Mouse (Mus musculus) heart, embryonic 12.5 days (tissue): ENCODE measurements around the gene Fam72a. TPM values are rescaled to one million over a fixed set of nuclear protein-coding genes. Genes with fewer than 3 reads are reported as not detected.
A peak's percentile ranks its signal among the peaks of the same experiment; 100 is the strongest.

Source experiments
- ATAC-seq: fragments of 200-750 bp; cut with Nextera tagmentation; 2 replicates; pipeline ENCODE4 v1.8.0; 2017; ENCODE audit warnings: moderate TSS enrichment, moderate library complexity; ENCODE audit not compliant: insufficient number of reproducible peaks, low FRiP score
- H3K27ac ChIP-seq: fragments of 300-500 bp; sonication (generic); 2 replicates; pipeline ENCODE4 v1.5.1; 2016; ENCODE audit warnings: mild to moderate bottlenecking, moderate library complexity; ENCODE audit not compliant: poor library complexity, severe bottlenecking
- H3K27me3 ChIP-seq: fragments of 300-500 bp; sonication (generic); replicated peaks from 2 replicates; pipeline ENCODE4 v1.6.1; 2016; ENCODE audit warnings: mild to moderate bottlenecking, moderate library complexity
- H3K36me3 ChIP-seq: fragments of 300-500 bp; sonication (generic); 2 replicates; pipeline ENCODE4 v1.6.1; 2016; ENCODE audit warnings: mild to moderate bottlenecking, moderate library complexity
- H3K4me1 ChIP-seq: fragments of 300-500 bp; sonication (generic); replicated peaks from 2 replicates; pipeline ENCODE4 v1.6.1; 2016; ENCODE audit warnings: mild to moderate bottlenecking
- H3K4me2 ChIP-seq: fragments of 300-500 bp; sonication (generic); 2 replicates; pipeline ENCODE4 v1.6.1; 2016; ENCODE audit warnings: mild to moderate bottlenecking, moderate library complexity
- H3K4me3 ChIP-seq: fragments of 300-500 bp; sonication (generic); 2 replicates; pipeline ENCODE4 v1.5.1; 2016; ENCODE audit warnings: mild to moderate bottlenecking
- H3K9ac ChIP-seq: fragments of 300-500 bp; sonication (generic); 2 replicates; pipeline ENCODE4 v1.6.1; 2016; ENCODE audit warnings: mild to moderate bottlenecking, moderate library complexity
- H3K9me3 ChIP-seq: fragments of 300-500 bp; sonication (generic); replicated peaks from 2 replicates; pipeline ENCODE4 v1.6.1; 2016; ENCODE audit warnings: mild to moderate bottlenecking, moderate library complexity
- WGBS: fragments of 180-500 bp; shearing (Covaris S2); methylation state at CpG from one replicate; pipeline ENCODE4 v1.1.7; 2016; 5-methylcytosine and 5-hydroxymethylcytosine counted together
- polyA plus RNA-seq: library from polyadenylated mRNA; unstranded; fragments of >200 nt; fragmentation: Nextera tagmentation; extraction: Ambion mirVana; gene quantifications from 2 replicates; pipeline ENCODE4 v1.2.1, GENCODE M21; 2016

Gene Fam72a
- polyA plus RNA-seq, 1 experiment from 2014 or later: 3.4 TPM

GRCm38 (mm10) chr1:131528081-131528507, 391 bp downstream of the Fam72a start:
- Histone ChIP-seq H3K27ac (peak overlapping the region; percentile 89), H3K4me1 (peaks cover 31% of the 10 kb centered on the region), H3K36me3 (no peaks in the 10 kb centered on the region), H3K27me3 (no peaks in the 10 kb centered on the region), H3K9ac (peak overlapping the region; percentile 76), H3K4me2 (peak overlapping the region; percentile 85), H3K9me3 (no peaks in the 10 kb centered on the region), H3K4me3 (peak overlapping the region; percentile 76)
- no peak for ATAC-seq
- WGBS: under 1% methylated on average over 34 of the region's 34 CpGs

GRCm38 (mm10) chr1:131528561-131529166, 961 bp downstream of the Fam72a start:
- H3K27me3 ChIP-seq: no peaks in the 10 kb centered on the region
- peak overlapping the region; percentile 76 for H3K4me3 ChIP-seq
- ATAC-seq: no peak
- peak overlapping the region; percentile 85 for H3K4me2 ChIP-seq
- peak overlapping the region; percentile 89 for H3K27ac ChIP-seq
- peaks cover 26% of the 10 kb centered on the region for H3K4me1 ChIP-seq
- H3K36me3 ChIP-seq: no peaks in the 10 kb centered on the region
- H3K9ac ChIP-seq: peak overlapping the region; percentile 76
- WGBS: 2% methylated on average over 9 of the region's 9 CpGs
- H3K9me3 ChIP-seq: no peaks in the 10 kb centered on the region

DNA sequence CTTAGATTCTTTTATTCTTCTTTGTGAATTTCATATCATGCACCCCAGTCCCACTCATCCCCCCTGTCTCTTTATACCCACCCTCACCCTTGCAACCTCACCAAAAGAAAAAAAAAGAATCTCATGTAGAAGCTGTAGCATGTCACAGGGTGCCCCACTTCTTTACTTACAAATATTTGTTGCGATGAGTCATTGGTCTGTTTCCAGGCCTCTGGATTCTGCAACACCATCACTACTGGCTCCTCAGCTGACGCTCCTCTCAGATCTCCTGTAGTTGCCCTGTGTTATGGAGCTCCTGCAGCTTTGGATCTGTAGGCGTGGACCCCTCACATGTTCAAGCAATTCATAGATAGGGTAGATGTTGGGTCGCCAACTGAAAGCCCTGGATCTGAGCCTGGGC, 12.1 kb downstream of the Fam72a start:
- Histone ChIP-seq H3K27me3 (no peaks in the 10 kb centered on the region), H3K36me3 (peaks cover 13% of the 10 kb centered on the region; the same call in 1 of the 2 replicates), H3K9me3 (no peaks in the 10 kb centered on the region), H3K9ac (no peak overlapping the region), H3K4me2 (no peak overlapping the region), H3K4me1 (peaks cover 7% of the 10 kb centered on the region; the same call in 1 of the 2 replicates), H3K27ac (no peak overlapping the region), H3K4me3 (no peak overlapping the region)
- WGBS: 81% methylated on average over 4 of the region's 4 CpGs
- no peak for ATAC-seq

GRCm38 (mm10) chr1:131540795-131541194, 13.1 kb downstream of the Fam72a start:
- Histone ChIP-seq H3K27me3 (no peaks in the 10 kb centered on the region), H3K4me3 (no peak overlapping the region), H3K4me1 (peaks cover 7% of the 10 kb centered on the region; the same call in 1 of the 2 replicates), H3K27ac (no peak overlapping the region), H3K36me3 (0 out of 2 replicates have a peak, but pooled peaks cover 6% of the 10 kb centered on the region), H3K4me2 (no peak overlapping the region), H3K9me3 (no peaks in the 10 kb centered on the region), H3K9ac (no peak overlapping the region)
- ATAC-seq: no peak
- WGBS: 74% methylated on average over 5 of the region's 5 CpGs

DNA sequence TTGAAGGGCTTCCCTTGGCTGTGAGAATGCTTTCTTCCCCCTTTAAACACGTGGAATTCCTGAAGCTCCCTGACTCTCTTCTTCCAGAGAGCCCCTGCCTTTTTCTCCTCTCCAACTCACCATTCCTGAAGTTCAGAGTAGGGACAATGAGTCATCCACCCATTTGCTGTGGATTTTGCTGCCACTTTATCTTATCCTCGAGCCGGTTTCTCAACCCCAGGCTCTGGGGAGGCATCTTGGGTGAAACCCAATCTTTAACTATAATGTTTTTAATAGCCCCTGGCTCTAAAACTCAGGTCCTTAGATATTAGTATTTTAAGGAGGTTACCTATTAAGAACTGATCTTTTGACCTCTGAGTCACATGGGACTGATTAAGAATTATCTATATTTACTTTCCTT, 13.7 kb downstream of the Fam72a start:
- peaks cover 7% of the 10 kb centered on the region; the same call in 1 of the 2 replicates for H3K4me1 ChIP-seq
- 15% methylated on average over 3 of the region's 3 CpGs for WGBS
- no peaks in the 10 kb centered on the region for H3K9me3 ChIP-seq
- H3K27ac ChIP-seq: 0 out of 2 replicates have a peak overlapping the region, but pooled peaks have one; percentile 18
- 0 out of 2 replicates have a peak, but pooled peaks cover 6% of the 10 kb centered on the region for H3K36me3 ChIP-seq
- H3K9ac ChIP-seq: no peak overlapping the region
- no peak overlapping the region for H3K4me2 ChIP-seq
- H3K27me3 ChIP-seq: no peaks in the 10 kb centered on the region
- no peak overlapping the region for H3K4me3 ChIP-seq
- no peak for ATAC-seq

GRCm38 (mm10) chr1:131541903-131542302, 14.2 kb downstream of the Fam72a start:
- 75% methylated on average over 5 of the region's 5 CpGs for whole genome bisulfite sequencing
- no peaks in the 10 kb centered on the region for H3K27me3 ChIP-seq

DNA sequence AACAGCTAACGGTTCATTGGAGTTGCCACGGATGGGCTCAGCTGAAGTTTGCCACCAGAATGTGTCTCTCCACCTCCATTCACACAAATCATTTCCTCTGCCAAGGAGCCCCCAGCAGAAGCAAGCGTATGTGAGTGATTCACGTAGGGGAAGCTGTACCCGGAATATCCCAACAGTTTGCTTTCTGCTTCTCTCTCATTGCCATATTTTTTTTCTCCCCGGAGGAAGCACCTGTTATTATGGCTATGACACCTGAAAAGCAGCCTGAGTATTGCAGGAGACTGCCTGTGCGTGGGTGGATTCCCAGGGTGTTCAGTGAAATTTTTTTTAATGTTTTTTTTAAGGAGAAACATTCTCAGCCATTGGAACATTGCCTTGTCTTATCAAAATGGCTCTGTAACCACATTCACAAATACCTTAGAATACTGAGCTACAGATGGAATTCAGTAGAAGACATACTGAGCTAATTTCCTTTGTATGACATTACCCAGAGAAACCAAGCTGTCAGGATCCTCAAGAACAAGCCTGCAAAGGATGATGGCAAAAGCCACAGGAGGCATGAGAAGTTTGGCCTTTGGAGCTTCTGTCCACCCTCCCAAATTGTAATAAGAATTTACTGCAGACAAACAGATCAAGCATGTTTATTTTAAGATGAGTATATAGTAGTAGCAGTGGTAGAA, 16.3 kb downstream of the Fam72a start:
- WGBS: 74% methylated on average over 7 of the region's 7 CpGs
- ATAC-seq: no peak

More at GRCm38 (mm10) chr1:131541903-131542302, 14.2 kb downstream of the Fam72a start:
- Histone ChIP-seq H3K9me3 (no peaks in the 10 kb centered on the region), H3K9ac (no peak overlapping the region), H3K4me3 (no peak overlapping the region), H3K4me2 (no peak overlapping the region), H3K4me1 (peaks cover 7% of the 10 kb centered on the region; the same call in 1 of the 2 replicates), H3K36me3 (0 out of 2 replicates have a peak, but pooled peaks cover 6% of the 10 kb centered on the region), H3K27ac (no peak overlapping the region)
- ATAC-seq: no peak

GRCm38 (mm10) chr1:131546798-131547690, 19.3 kb downstream of the Fam72a start:
- H3K9me3 ChIP-seq: no peaks in the 10 kb centered on the region
- no peak for ATAC-seq
- no peaks in the 10 kb centered on the region for H3K36me3 ChIP-seq
- H3K27me3 ChIP-seq: no peaks in the 10 kb centered on the region
- no peak overlapping the region for H3K27ac ChIP-seq
- no peak overlapping the region for H3K4me3 ChIP-seq
- no peak overlapping the region for H3K4me2 ChIP-seq
- peaks cover 10% of the 10 kb centered on the region for H3K4me1 ChIP-seq
- no peak overlapping the region for H3K9ac ChIP-seq
- WGBS: 70% methylated on average over 13 of the region's 13 CpGs

More for the DNA sequence above, 16.3 kb downstream of the Fam72a start:
- no peak overlapping the region for H3K9ac ChIP-seq
- H3K27ac ChIP-seq: no peak overlapping the region
- H3K4me3 ChIP-seq: no peak overlapping the region
- no peaks in the 10 kb centered on the region for H3K9me3 ChIP-seq
- H3K36me3 ChIP-seq: 0 out of 2 replicates have a peak, but pooled peaks cover 6% of the 10 kb centered on the region
- no peak overlapping the region for H3K4me2 ChIP-seq
- H3K4me1 ChIP-seq: peaks cover 12% of the 10 kb centered on the region
- H3K27me3 ChIP-seq: no peaks in the 10 kb centered on the region

DNA sequence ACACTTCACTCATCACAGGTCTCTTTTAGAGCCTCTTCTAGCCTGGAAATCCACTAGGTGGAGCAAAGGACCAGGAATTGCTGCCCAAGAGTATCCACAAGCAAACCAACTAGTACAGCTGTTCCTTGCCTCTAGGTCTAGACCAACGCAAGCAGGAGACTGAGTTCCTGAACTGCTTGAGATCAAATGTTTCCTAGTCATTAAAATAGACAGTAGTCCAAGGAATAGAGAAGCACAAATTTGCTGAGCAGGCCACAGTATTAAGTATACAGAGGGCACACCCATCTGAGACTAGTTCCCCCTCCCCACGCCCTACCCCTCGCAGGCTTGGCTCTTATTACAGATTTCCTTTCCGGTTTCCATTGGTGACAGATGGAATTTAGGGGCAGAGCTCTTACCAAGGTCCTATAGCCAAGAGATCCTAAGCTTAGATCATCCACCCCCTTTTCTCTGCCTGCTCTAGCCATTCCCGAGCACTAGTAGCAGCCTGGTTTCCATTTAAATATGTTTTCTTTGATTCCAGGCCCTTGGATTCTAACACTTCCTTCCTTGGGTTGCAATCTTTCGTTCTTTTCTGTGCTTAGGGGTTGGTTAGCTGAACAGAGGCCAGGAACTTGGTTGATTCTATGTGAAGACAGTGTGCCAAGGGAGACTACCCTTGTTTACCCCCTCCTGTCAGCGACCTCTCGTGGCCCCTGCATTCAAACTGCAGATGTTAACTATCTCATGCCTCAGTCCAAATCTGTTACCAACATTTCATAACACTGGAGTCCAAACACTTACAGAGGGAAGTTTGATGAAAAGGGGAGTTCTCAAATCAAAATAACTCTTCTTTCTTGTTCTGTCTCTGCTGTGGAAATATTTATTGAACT, 21.0 kb downstream of the Fam72a start:
- Histone ChIP-seq H3K4me2 (no peak overlapping the region), H3K4me3 (no peak overlapping the region), H3K36me3 (no peaks in the 10 kb centered on the region), H3K9ac (no peak overlapping the region), H3K4me1 (peaks cover 9% of the 10 kb centered on the region), H3K27me3 (no peaks in the 10 kb centered on the region), H3K9me3 (no peaks in the 10 kb centered on the region), H3K27ac (no peak overlapping the region)
- ATAC-seq: no peak
- 47% methylated on average over 8 of the region's 8 CpGs for WGBS

DNA sequence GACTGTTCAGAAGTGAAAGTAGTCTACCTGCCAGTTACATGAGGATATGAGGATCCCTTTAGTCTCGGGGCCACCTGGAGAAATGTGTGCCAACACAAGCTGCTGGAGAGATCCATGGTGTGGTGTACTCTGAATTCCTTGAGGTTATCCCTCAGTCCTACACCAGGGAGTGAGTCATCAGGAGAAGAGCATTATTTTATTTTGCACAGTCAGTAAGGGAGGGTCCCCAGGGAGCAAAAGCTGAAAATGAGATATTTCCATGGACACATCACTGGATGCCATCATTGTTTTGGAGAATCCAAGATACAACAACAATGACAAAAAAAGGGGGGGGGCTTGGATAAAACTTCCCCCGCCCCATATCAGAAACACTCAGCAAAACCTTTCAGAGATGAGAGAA, 24.3 kb downstream of the Fam72a start:
- 88% methylated on average over 2 of the region's 2 CpGs for WGBS
- no peaks in the 10 kb centered on the region for H3K27me3 ChIP-seq
- ATAC-seq: no peak
- H3K4me3 ChIP-seq: no peak overlapping the region
- H3K27ac ChIP-seq: no peak overlapping the region
- H3K4me2 ChIP-seq: no peak overlapping the region
- H3K9me3 ChIP-seq: no peaks in the 10 kb centered on the region
- H3K9ac ChIP-seq: no peak overlapping the region
- H3K4me1 ChIP-seq: peaks cover 11% of the 10 kb centered on the region
- no peaks in the 10 kb centered on the region for H3K36me3 ChIP-seq
